Mouse (Mus musculus) right cerebral cortex, postnatal 4 days (tissue): ENCODE results near the gene Nbea.

ENCODE experiments used
- DNase-seq: peaks from one replicate; pipeline ENCODE4 v3.0.0-alpha.2; 2022

Nbea gene

DNA sequence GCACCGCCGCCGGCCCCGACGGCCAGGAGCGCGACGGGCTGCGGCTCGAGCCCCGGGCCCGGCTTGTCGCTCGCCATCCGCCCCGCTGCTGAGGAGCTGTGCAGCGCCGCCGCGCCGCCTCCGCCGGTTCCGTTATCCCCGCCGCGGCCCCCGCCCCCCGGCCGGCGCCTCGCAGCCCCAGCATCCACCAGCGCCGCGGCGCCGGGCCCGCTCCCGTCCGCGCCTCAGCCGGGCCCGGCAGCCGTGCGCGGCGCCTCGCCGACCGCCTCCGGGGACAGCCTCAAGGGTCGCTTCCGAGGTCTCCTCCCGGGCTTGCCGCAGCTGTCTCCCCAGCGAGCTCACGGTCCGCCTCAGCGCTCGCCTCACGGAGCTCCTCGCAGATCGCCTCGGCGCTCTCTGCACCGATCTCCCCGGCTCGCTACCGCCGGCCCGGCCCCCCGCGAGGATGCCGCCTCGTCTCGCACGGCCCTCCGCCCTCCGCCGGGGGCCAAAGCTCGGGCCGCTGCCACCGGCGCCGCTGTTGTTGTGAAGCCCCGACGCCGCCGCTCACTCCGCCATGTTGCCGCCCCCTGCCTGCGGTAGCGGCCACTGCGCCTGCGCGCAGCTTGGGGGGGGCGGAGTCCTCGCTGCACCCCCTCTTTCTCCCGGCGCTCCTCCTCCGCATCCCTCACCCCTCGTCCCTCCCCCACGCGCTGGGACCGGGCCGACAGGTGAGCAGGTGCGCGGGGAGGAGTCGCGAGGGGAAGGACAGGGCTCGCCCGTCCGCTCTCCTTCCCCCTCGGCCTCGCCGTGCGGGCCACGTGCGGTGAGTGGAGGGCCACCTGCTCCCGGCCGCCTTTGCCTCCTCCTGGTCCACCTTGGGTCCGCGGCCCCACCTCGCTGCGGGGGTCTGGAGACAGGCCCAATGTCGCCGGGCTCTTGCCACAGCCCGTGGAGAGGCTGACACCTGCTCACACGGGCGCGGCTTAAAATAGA is at the start of gene Nbea:
TSS of gene Nbea (minus strand) at position 543 of the 975 bp plus-strand sequence.
- peak; percentile 95 for DNase-seq

DNA sequence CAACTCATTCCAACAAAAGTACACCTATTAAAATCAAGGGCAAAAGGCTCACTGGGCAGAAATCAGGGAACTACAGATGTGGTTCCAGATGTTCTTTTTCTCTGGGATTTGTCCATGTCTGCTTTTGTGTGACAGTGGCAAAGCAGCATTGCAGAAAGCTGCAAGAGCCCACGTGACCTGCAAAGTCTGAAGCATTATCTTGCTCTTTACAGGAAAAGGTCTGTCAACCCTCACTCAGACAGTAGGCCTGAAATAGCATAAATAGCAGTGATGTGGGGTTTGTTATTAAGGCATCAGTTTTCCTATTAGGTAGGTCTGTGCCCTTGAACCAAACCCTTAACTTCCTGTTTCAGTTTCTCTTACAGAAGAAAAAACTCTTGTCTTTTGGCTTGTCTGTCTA is 45.8 kb upstream of the Nbea start:
- no peak for DNase-seq

DNA sequence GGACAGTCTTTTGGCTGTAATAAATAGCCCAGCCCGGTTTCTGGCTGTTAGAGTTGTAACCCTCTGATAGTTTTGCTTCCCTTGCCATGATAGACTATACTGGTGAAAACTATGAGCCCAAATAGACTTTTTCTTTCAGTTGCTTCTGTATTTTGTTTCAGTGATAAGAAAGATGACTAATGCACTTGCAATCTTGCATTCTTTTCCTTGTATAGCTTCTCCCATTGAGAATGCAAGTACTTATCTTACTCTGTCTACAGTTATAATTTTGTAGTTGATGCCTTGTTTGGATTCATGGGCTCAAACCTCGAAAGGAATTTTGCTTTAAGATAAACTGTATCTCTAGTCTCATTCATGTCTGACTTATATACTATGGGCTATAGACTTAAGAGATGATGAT is 32.5 kb upstream of the Nbea start:
- DNase-seq, result no peak

DNA sequence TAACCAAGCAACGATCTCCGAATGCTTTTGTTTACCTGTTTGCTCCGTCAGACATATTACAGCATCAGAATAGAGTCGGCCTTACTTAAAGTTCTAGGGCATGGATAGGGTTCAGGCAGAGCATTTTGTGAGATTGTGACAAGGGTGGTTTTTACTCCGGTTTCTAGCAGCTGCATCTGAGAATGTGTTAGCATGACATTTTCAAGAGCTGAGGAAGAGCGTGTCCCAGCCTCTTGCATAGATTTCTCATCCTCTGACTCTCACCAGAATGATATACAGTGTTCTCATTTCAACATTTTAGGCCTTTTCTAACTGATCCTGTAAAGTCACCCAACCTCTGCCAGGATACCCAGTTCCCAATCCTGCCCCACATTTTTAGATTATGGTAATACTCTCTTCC is 20.5 kb upstream of the Nbea start:
- DNase-seq, result no peak

DNA sequence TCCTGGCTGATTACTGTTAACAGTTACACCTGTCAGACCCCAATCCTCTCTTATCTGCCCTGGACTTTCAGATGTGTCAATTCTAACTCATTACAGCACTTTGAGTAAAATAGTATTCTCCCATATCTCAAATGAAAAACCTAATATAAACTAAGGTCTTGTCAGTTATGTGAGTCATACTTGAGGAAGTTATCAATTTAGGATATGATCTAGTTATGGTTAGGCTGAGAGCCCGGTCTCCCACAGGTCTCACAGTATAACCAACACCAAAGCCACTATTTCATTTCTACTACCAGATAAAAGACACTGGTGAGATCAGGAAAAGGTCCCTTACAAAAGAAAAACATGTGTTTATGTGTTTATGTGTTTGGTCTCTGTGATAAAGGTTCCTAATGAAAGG is 4.7 kb upstream of the Nbea start:
- no peak for DNase-seq

DNA sequence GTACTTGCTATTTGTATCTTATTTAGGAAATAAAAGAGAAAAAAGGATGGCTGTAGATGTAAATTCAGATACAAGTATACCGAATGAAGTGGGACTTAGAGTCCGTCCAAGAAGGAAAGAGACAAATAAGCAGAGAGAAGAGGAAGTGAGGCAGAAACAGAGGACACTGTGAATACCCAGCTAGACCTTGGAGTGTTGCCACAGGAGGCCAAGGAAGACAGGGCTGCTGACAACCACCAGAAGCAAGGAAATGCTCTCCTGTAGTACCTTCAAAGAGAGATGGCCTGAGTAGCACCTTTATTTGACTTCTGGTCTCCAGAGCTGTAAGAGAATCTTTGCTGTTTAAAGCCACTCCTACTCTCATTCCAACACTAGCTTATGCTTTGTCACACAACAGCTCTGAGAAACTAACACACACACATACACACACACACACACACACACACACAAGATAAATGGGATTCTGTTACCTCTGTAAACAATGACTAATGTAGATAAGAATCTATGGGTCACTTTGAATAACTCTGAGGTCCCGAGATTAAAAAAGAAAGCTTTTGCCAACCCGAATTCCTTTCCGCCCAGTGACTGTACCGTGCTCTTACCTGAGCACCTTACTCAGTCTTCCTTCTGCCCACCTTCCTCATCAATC is 3.8 kb upstream of the Nbea start:
- no peak for DNase-seq

DNA sequence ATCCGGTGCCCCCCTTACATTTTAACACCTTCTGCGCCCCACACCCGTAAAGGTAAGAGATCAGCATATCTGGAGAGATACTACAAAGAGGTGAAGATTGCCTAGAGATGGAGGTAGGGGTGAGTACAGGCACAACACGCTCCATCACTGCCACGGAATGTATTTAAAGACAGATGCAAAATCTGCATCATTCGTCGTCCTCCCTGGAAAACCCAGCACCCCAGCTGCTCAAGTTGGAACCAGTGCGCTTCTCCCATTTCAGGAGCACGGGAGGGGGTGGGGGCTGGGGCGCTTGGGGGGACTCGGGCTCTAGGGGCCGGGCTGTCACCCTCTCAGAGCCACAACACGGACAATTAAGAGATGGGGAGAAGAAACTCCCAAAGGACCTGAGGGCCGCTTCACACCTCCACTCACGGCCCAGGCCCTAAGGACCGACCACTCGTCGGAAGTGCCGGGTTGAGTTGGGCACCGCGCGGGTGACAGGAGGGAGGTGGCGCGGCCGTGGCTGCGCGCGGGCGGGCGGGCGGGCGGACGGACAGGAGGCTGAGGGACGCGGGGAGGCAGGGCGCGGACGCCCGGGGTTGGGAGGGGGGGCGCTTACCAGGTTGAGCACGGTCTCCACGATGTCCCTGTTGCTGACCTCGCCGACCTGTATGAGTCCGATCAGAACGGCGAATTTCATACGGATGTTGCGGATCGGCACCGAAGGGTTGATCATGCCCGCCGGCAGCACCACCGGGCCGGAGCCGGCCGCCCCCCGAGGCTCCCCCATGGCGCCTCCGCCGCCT is 936 bp downstream of the Nbea start:
- peak; percentile 40 for DNase-seq

DNA sequence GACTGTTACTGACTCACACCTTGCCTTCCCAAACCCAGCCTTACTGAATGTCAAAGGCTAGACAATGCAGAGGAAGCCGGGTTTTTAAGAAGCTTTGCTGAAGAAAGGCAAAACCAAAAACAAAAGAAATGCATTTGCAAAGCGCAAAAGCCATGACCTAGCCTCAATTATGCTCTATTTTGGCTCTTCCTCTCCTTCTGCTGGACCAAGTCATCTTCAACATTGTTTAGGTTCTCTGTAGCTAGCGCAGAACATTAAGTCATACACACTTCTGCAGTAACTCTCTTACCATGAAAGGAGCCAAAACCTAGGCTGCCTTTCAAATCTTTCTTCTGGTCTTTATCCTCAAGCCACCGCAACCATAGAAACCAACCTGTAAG is 1.5 kb downstream of the Nbea start:
- DNase-seq, result no peak

DNA sequence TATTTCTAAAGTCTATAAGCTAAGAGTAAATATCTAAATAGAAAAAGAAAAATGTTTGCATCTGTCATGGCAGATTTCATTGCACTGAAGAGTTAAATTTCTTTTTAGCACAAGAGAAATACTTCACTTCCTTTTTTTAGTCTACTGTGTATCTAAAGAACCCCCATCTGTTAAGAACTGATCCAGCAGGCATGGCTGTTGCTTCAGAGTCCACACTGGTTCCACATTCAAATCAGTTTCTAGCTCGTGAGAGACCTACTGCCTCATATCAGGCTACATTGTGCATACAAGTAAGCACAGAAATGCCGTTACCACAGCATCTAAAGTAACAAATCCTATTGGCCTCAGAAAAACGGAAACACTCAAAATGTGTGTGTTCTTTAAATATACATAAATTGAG is 2.5 kb downstream of the Nbea start:
- DNase-seq, result no peak

DNA sequence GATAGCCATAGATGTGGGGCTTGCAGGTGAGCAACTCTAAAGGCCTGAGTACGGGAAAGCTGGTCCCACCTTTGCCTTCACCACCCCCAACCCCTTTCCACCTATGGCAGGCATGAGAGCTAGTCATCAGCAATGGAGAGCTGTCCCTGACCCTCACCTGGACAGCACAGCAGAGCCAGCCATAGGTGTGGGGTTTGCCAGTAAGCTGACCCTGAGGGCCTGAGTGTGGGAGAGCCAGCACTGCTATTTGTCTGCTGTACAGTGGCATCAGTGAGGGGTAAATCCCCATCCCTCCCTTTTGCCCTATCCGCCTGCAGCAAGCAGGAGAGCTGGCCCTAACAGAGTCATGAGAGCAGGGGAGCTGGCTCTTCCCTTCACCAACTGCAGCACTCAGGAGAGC is 25.6 kb downstream of the Nbea start:
- DNase-seq, result no peak

DNA sequence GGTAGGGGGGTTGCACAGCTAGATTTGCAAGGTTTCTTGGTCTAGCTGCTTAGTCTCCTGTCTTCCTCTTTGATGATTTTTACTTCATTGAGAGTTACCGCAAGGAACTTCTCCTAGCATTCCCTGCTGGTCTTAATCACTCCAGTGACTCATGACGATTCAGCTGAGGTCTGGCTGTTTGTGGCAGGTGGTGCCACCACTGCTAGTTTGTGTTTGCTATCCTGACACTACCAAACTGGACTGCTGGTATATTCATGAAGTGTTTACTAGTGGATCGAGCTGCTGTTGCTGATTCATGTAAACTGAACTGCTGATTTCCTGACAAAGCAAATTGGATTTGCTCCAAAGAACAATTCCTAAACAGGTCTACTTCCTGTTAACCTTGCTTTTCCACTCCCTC is 56.8 kb downstream of the Nbea start:
- no peak for DNase-seq

DNA sequence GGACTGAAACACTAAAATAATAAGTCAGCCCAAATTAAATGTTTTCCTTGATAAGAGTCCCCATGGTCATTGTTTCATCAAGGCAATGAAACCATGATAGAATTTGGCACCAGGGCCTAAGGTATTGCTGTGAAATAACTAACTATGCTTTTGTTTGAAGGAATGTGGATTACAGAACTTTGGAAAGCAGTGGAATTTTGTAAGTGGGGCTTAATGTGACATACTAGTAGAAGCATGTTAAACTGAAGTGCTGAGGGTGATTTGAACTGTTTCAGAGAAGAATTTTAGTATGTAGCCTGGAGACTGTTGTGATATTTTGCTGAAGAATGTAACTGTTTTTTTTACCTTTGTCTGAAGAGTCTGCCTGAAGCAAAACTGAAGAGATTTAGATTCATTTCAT is 66.9 kb downstream of the Nbea start:
- no peak for DNase-seq

DNA sequence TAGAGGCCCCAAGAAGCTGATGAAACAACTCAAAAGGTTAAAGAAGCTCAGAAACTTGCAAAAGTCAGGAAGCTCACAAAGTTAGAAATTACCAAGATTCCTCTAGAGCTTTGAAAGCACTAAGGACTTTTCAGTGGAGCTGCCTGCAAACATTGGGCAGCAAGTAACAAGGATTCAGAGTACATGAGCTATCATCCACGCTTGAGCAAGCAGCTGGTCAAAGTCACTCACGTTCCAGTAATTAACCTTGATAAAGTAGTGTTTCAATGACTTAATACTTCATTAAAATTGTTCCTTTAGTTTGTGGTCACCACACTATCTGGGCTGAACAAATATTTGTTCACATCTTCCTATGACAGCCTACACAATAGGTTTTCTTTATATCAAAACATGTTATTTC is 75.4 kb downstream of the Nbea start:
- DNase-seq, result no peak

DNA sequence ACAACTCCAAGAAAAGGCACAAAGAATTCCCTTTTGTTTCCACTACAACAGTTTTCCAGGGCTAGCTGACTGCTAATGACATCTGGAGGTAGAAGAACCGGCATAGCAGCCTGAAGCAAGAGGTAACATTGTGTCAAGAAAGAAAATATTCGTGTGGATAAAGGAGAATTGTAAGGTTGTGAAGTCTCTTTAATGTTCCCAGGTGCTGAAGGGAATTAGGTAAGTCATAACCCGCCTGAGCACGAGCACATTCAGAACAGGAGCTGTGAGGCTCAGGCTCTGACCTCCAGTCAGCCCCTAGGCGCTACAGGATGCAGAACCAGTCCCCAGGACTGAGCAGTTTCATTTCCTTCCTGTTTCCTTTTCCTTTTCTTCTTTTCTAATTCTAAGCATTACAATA is 86.4 kb downstream of the Nbea start:
- no peak for DNase-seq

DNA sequence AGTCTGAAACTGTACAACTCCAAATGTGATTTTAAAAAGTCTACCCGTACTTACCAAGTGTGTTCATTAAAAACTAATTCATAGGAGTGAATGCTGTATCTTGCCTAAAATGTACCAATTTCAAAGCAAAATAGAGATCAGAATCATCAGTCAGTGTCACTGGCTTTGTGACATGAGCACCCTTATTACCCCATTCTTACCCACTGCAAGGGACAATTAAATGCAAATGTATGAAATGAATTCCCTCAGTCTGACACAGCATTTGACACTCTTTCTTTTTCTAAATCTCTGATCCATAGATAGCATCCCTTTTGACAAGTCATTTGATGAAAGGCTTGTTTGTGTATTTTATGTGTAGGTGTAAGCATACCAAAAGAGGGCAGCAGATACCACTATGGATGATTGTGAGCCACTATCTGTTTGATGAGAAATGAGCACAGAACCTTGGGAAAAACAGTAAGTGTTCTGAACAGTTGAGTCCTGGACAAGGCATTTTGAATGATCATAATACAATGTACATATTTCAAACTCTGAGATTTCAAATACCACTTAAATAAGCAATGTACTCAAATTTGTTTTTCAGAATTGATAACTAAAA is 104.4 kb downstream of the Nbea start:
- DNase-seq, result no peak

DNA sequence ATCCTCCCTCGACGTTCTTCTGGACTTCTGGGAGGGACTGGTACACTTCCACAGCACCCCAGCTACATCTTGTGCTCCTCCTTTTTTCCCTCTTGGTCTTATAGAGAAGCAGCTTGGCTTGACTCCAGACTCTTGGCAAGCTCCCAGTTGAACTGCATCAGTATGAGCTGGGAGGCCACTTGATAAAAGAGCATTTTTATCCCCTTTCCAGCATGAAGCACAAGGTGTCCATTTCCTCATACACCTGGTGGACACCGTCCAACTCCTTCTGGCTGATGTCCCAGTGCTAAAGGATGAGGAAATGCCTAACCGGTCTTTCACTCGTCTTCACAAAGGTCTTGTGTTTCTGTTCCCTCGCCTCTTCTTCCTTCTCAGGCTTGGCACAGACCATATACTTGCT is 115.7 kb downstream of the Nbea start:
- DNase-seq, result peak; percentile 41

DNA sequence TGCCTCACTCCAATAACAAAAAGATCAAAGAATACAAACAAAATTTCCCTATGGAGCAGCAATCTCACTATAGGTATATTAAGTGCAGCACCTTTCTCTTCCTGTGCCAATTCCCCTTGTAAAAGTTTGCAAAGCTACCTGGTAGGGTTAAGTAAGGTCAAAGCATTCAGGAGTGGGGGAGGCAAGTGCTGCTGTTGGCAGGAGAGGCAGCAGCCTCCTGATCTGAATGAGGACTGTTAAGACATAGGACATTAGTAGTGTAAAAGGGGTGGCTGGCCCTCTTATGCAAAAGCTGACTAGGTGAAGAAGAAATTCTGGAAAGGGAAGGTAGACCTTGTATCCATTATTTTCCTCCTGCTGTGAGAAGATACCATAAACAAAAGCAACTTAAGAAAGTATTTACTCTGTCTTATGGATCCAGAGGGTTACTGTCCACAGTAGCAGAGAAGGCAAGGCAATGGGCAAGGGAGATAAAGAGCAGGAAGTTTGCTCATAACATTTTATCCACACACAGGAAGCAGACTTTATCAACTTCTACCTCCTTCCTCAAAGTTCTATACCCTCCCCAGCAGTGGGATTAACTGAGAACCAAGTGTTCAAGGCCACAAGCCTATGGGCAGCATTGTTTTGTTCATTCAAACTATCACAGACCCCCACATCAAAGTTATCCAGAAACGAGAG is 117.0 kb downstream of the Nbea start:
- no peak for DNase-seq

DNA sequence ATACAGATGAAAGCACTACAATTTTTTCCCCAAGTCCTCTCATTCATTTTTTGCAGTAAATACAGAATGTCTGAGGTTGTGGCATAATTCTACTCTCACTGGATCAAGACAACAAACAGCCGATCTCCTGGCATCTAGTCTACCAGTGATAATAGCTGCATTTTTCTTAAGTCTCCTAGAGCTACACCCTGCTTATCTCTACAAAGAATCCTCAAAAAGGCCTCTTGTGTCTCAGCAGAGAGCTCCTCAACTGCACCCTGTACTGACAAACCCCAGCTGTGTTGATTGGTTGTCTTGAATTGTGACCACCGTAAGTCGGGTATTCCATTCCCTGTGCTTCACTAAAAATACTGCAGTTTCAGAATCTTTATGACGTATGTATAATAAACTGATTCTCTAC is 118.3 kb downstream of the Nbea start:
- DNase-seq, result no peak

DNA sequence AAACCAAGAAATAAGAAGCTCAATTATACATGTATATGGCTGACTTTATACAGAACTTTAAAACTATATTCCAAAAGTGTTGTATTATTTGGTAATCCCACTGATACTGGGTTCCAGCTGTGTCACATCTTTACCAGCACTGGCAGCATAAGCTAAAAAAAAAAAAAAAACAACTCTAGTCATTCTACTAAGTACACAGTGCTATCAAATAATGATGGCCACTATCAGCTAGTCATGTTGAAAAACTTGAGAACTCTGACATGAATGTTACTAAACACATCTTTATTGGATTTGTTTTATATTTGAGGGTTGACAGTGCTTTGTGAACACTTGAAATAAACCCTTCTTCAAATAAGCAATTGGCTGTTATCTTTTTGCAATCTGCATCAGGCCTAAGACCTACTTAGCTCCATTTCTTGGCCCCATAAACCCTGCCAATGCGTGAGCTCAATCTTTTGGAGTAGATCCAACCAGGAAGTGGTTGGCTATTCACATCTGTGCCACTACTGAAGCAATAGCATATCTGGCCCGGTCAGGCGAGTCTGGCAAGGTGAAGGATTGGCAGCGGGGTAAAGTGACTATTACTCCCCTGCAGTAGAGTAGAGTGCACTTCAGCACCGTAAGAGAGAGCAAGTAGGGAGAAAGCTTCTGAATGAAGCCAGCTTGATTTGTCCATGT is 137.7 kb downstream of the Nbea start:
- DNase-seq, result no peak

DNA sequence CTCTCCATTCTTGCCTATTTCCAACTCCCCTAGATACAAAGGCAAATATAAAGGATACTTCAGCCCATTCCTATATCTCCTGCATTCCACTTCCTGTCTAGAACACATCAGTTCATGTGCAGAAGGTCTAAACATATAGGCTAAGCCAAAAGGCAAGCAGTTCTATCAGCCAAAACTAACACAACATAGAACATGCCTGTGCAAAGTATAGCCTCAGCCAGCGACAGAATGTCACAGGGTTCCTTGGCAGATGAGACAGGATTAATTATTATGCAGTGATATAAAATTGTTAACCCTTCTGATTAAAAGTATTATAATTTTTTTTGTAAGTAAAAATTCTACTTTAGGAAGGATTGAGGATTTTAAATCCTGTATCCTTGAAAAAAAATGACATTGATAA is 140.4 kb downstream of the Nbea start:
- DNase-seq, result no peak

DNA sequence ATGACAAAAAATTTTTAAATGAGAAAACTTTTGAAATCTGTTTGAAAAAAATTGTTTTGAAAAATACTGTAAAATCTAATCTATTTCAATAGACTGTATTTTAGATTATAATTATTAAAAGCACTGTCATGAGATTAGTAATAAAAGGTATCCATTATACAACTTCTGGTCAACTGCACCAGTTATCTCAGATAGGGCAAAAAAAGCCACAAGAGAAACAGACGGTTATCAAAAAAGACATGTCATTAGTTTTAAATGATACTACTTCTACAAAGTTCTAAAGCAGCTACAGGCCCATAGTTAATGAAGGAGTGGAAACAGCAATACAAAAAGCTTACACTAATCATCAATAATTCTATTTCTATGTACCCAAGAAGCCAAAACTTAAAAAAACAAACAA is 144.0 kb downstream of the Nbea start:
- no peak for DNase-seq

DNA sequence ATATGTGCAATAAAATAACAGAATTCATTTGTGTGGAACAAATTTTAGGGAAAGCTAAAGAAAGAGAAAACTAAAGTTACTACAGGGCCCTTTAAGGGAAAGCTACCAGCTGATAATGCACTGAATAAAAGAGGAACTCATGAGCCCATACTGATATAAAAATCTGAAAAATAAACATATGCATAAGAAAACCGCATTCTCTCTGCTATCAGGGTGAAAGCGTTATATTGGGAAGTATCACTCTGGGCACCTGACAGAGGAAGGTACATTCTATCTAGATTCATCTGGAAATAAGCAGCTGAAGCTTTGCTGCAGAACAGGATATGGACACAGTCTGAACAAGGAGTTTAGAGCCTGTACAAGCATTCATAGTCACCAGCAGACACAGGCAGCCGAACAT is 148.9 kb downstream of the Nbea start:
- DNase-seq, result no peak
